Mouse (Mus musculus) forebrain, embryonic 12.5 days (tissue): ENCODE results near the gene Rps16. TPM values are rescaled to one million over a fixed set of nuclear protein-coding genes. Genes with fewer than 3 reads are reported as not detected.

Source experiments
- ATAC-seq: fragments of 200-750 bp; cut with Nextera tagmentation; 2 replicates; pipeline ENCODE4 v1.8.0; 2017; ENCODE audit warnings: moderate TSS enrichment; ENCODE audit not compliant: low FRiP score
- H3K27ac ChIP-seq: fragments of 300-500 bp; sonication (generic); 2 replicates; pipeline ENCODE4 v1.5.1; 2016; ENCODE audit warnings: mild to moderate bottlenecking
- H3K27me3 ChIP-seq: fragments of 300-500 bp; sonication (generic); 2 replicates; pipeline ENCODE4 v1.6.1; 2016; ENCODE audit warnings: mild to moderate bottlenecking
- H3K36me3 ChIP-seq: fragments of 300-500 bp; sonication (generic); replicated peaks from 2 replicates; pipeline ENCODE4 v1.6.1; 2016; ENCODE audit warnings: mild to moderate bottlenecking
- H3K4me1 ChIP-seq: fragments of 300-500 bp; sonication (generic); 2 replicates; pipeline ENCODE4 v1.6.1; 2016
- H3K4me2 ChIP-seq: fragments of 300-500 bp; sonication (generic); 2 replicates; pipeline ENCODE4 v1.6.1; 2016; ENCODE audit warnings: mild to moderate bottlenecking, moderate library complexity
- H3K4me3 ChIP-seq: fragments of 300-500 bp; sonication (generic); replicated peaks from 2 replicates; pipeline ENCODE4 v1.5.1; 2016; ENCODE audit warnings: mild to moderate bottlenecking
- H3K9ac ChIP-seq: fragments of 300-500 bp; sonication (generic); 2 replicates; pipeline ENCODE4 v1.6.1; 2016; ENCODE audit warnings: mild to moderate bottlenecking
- H3K9me3 ChIP-seq: fragments of 300-500 bp; sonication (generic); 2 replicates; pipeline ENCODE4 v1.6.1; 2016
- WGBS: fragments of 180-500 bp; shearing (Covaris S2); methylation state at CpG from one replicate; pipeline ENCODE4 v1.1.7; 2016; 5-methylcytosine and 5-hydroxymethylcytosine counted together
- polyA plus RNA-seq: library from polyadenylated mRNA; unstranded; fragments of >200 nt; fragmentation: Nextera tagmentation; extraction: Ambion mirVana; gene quantifications from 2 replicates; pipeline ENCODE4 v1.2.1, GENCODE M21; 2016

Gene Rps16
- polyA plus RNA-seq, 1 experiment from 2014 or later = 628 TPM

GRCm38 (mm10) chr7:28326457-28326856 lies 24.0 kb upstream of the Rps16 start:
- H3K9ac ChIP-seq = no peak overlapping the region
- H3K27me3 ChIP-seq = no peaks in the 10 kb centered on the region
- no peak overlapping the region for H3K4me3 ChIP-seq
- no peak overlapping the region for H3K4me2 ChIP-seq
- H3K27ac ChIP-seq = no peak overlapping the region
- ATAC-seq = no peak
- H3K4me1 ChIP-seq = no peaks in the 10 kb centered on the region
- H3K36me3 ChIP-seq = peaks cover 100% of the 10 kb centered on the region
- 88% methylated on average over 4 of the region's 4 CpGs for WGBS
- no peaks in the 10 kb centered on the region for H3K9me3 ChIP-seq

GRCm38 (mm10) chr7:28328260-28328659 lies 22.2 kb upstream of the Rps16 start:
- H3K9me3 ChIP-seq = no peaks in the 10 kb centered on the region
- no peak for ATAC-seq
- no peaks in the 10 kb centered on the region for H3K4me1 ChIP-seq
- H3K27ac ChIP-seq = no peak overlapping the region
- no peak overlapping the region for H3K4me2 ChIP-seq
- no peaks in the 10 kb centered on the region for H3K27me3 ChIP-seq
- no peak overlapping the region for H3K9ac ChIP-seq
- H3K36me3 ChIP-seq = peaks cover 90% of the 10 kb centered on the region
- H3K4me3 ChIP-seq = no peak overlapping the region
- 100% methylated on average over 2 of the region's 2 CpGs for WGBS

GRCm38 (mm10) chr7:28334534-28334933 lies 15.9 kb upstream of the Rps16 start:
- peaks cover 41% of the 10 kb centered on the region for H3K36me3 ChIP-seq
- no peaks in the 10 kb centered on the region for H3K27me3 ChIP-seq
- H3K4me1 ChIP-seq = peaks cover 19% of the 10 kb centered on the region
- H3K9ac ChIP-seq = no peak overlapping the region
- no peak overlapping the region for H3K27ac ChIP-seq
- H3K4me3 ChIP-seq = no peak overlapping the region
- ATAC-seq = no peak
- WGBS = 93% methylated on average over 4 of the region's 4 CpGs
- H3K4me2 ChIP-seq = no peak overlapping the region
- H3K9me3 ChIP-seq = no peaks in the 10 kb centered on the region

GRCm38 (mm10) chr7:28335471-28335870 lies 15.0 kb upstream of the Rps16 start:
- Histone ChIP-seq H3K4me1 (peaks cover 19% of the 10 kb centered on the region), H3K4me2 (no peak overlapping the region), H3K9me3 (no peaks in the 10 kb centered on the region), H3K4me3 (no peak overlapping the region), H3K36me3 (peaks cover 32% of the 10 kb centered on the region), H3K9ac (no peak overlapping the region), H3K27ac (no peak overlapping the region), H3K27me3 (no peaks in the 10 kb centered on the region)
- ATAC-seq = no peak
- 93% methylated on average over 2 of the region's 2 CpGs for whole genome bisulfite sequencing

- under 1% methylated on average over 77 of the region's 77 CpGs for WGBS
- peak; percentile 98 for ATAC-seq
- peak within 1 kb of the TSS; percentile 82 for H3K27ac ChIP-seq
- H3K4me1 ChIP-seq = peaks cover 19% of the 10 kb centered on the region
- H3K9me3 ChIP-seq = no peaks in the 10 kb centered on the region
- peaks cover 10% of the 10 kb centered on the region; the same call in 1 of the 2 replicates for H3K27me3 ChIP-seq
- H3K4me3 ChIP-seq = peak within 1 kb of the TSS; percentile 94
- peak within 1 kb of the TSS; percentile 84 for H3K4me2 ChIP-seq
- 0 out of 2 replicates have a peak, but pooled peaks cover 14% of the 10 kb centered on the region for H3K36me3 ChIP-seq
- peak within 1 kb of the TSS; percentile 94 for H3K9ac ChIP-seq
Measured at GRCm38 (mm10) chr7:28338108-28338998, 12.1 kb upstream of the Rps16 start, which contains the start of gene Supt5. Supt5 (minus strand) TSS chr7:28338746.

- Histone ChIP-seq H3K36me3 (0 out of 2 replicates have a peak, but pooled peaks cover 14% of the 10 kb centered on the region), H3K27me3 (peaks cover 10% of the 10 kb centered on the region; the same call in 1 of the 2 replicates), H3K4me1 (peaks cover 20% of the 10 kb centered on the region), H3K4me3 (peak overlapping the region; percentile 94), H3K27ac (peak overlapping the region; percentile 82), H3K9ac (peak overlapping the region; percentile 94; the same call in 1 of the 2 replicates), H3K9me3 (no peaks in the 10 kb centered on the region), H3K4me2 (peak overlapping the region; percentile 84)
- 78% methylated on average over 19 of the region's 19 CpGs for WGBS
- no peak; the same call in 1 of the 2 replicates for ATAC-seq
Measured at GRCm38 (mm10) chr7:28339213-28339917, 11.1 kb upstream of the Rps16 start.

- ATAC-seq = no peak
- H3K4me3 ChIP-seq = no peak overlapping the region
- WGBS = 51% methylated on average over 7 of the region's 7 CpGs
Measured at GRCm38 (mm10) chr7:28341381-28341780, 9.1 kb upstream of the Rps16 start.

GRCm38 (mm10) chr7:28344637-28345036 lies 5.8 kb upstream of the Rps16 start:
- Histone ChIP-seq H3K27me3 (peaks cover 10% of the 10 kb centered on the region; the same call in 1 of the 2 replicates), H3K36me3 (no peaks in the 10 kb centered on the region), H3K4me3 (no peak overlapping the region), H3K9me3 (no peaks in the 10 kb centered on the region), H3K27ac (no peak overlapping the region), H3K9ac (no peak overlapping the region), H3K4me1 (peaks cover 6% of the 10 kb centered on the region), H3K4me2 (no peak overlapping the region)
- 9% methylated on average over 4 of the region's 4 CpGs for WGBS
- no peak; the same call in 1 of the 2 replicates for ATAC-seq

More at GRCm38 (mm10) chr7:28341381-28341780, 9.1 kb upstream of the Rps16 start:
- Histone ChIP-seq H3K36me3 (no peaks in the 10 kb centered on the region), H3K4me2 (no peak overlapping the region), H3K9ac (no peak overlapping the region), H3K27me3 (peaks cover 10% of the 10 kb centered on the region; the same call in 1 of the 2 replicates), H3K9me3 (no peaks in the 10 kb centered on the region), H3K27ac (no peak overlapping the region), H3K4me1 (peaks cover 16% of the 10 kb centered on the region)

- peaks cover 8% of the 10 kb centered on the region for H3K36me3 ChIP-seq
- no peak overlapping the region for H3K4me2 ChIP-seq
- H3K9me3 ChIP-seq = no peaks in the 10 kb centered on the region
- H3K4me1 ChIP-seq = peaks cover 23% of the 10 kb centered on the region
- no peaks in the 10 kb centered on the region for H3K27me3 ChIP-seq
- ATAC-seq = no peak
- peak overlapping the region; percentile 29; the same call in 1 of the 2 replicates for H3K9ac ChIP-seq
- H3K27ac ChIP-seq = no peak overlapping the region
- 85% methylated on average over 3 of the region's 3 CpGs for WGBS
- H3K4me3 ChIP-seq = no peak overlapping the region
Measured at GRCm38 (mm10) chr7:28347746-28348145, 2.7 kb upstream of the Rps16 start.

GRCm38 (mm10) chr7:28348601-28349000 lies 1.9 kb upstream of the Rps16 start:
- H3K27ac ChIP-seq = no peak overlapping the region
- WGBS = 90% methylated on average over 7 of the region's 7 CpGs

GRCm38 (mm10) chr7:28351676-28352191 lies 1.3 kb downstream of the Rps16 start:
- peak overlapping the region; percentile 86 for H3K4me2 ChIP-seq
- H3K36me3 ChIP-seq = peaks cover 34% of the 10 kb centered on the region
- H3K9me3 ChIP-seq = no peaks in the 10 kb centered on the region
- H3K4me3 ChIP-seq = peak overlapping the region; percentile 92
- H3K9ac ChIP-seq = peak overlapping the region; percentile 96
- 49% methylated on average over 4 of the region's 4 CpGs for WGBS
- no peak overlapping the region for H3K27ac ChIP-seq
- ATAC-seq = no peak
- H3K4me1 ChIP-seq = peaks cover 20% of the 10 kb centered on the region
- no peaks in the 10 kb centered on the region for H3K27me3 ChIP-seq

More at GRCm38 (mm10) chr7:28348601-28349000, 1.9 kb upstream of the Rps16 start:
- Histone ChIP-seq H3K9me3 (no peaks in the 10 kb centered on the region), H3K4me3 (no peak overlapping the region; the same call in 1 of the 2 replicates), H3K4me1 (peaks cover 23% of the 10 kb centered on the region), H3K36me3 (peaks cover 16% of the 10 kb centered on the region), H3K9ac (no peak overlapping the region), H3K27me3 (no peaks in the 10 kb centered on the region), H3K4me2 (no peak overlapping the region)
- no peak for ATAC-seq

GRCm38 (mm10) chr7:28353267-28353666 lies 2.8 kb downstream of the Rps16 start:
- Histone ChIP-seq H3K4me2 (no peak overlapping the region), H3K9ac (no peak overlapping the region), H3K9me3 (no peaks in the 10 kb centered on the region), H3K27ac (no peak overlapping the region), H3K4me1 (peaks cover 35% of the 10 kb centered on the region), H3K36me3 (peaks cover 34% of the 10 kb centered on the region), H3K27me3 (no peaks in the 10 kb centered on the region), H3K4me3 (no peak overlapping the region)
- no peak for ATAC-seq
- 95% methylated on average over 2 of the region's 2 CpGs for WGBS
